Mouse (Mus musculus): ENCODE measurements around the gene Zfp821.

DNA sequence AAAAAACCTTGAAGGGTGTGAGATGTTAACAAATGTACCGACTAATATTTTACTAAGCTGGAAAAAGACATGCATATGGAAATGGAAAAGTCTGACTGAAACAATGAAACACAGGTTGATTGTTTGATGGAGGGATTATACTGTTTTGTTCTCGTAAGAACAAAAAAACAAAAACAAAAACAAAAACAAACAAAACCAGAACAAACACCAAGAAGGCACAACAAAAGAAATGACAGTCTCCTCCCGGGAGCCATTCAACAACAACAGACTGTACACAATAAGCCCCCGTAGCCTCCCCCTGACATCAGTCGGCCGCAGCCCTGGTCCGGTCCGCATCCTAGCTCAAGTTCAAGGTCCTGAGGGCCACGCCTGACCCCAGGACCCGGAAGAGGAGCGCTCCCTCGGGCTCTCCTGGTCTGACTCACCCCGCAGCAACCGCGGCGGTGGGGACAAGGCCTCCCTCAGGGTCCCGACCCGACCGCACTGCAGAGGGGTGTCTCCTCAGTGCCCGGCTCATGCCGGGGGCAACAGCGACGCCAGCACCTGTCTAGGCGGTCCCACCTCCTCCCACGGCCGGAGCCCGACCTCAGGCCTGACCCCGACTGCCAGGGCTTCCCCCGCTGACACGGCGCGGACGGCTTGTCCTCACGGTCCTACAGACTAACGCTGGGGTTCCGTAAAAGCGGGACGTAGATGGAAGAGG is 12.8 kb upstream of the Zfp821 start:
- TF ChIP-seq CTCF (IDR thresholded peaks at IDR 0.05; ENCODE audit: low read depth, low read length) (no peak), GATA1 (IDR thresholded peaks at IDR 0.05; ENCODE audit: borderline replicate concordance, low read length) (no peak), TAL1 (conservative IDR thresholded peaks at IDR 0.05; ENCODE audit: low read depth, low read length) (no peak), POLR2AphosphoS5 (IDR thresholded peaks at IDR 0.05; ENCODE audit: insufficient replicate concordance, low read depth, low read length) (no peak), GATA2 (IDR thresholded peaks at IDR 0.05; ENCODE audit: borderline replicate concordance, low read depth, low read length) (no peak)
